8 mouse cellular contexts compared by ENCODE assay signal in genomic region chr9:100544948-100545714, GRCm38 (mm10). TPM values are rescaled to one million over a fixed set of nuclear protein-coding genes. Genes with fewer than 3 reads are reported as not detected.
A peak's percentile ranks its signal among the peaks of the same experiment; 100 is the strongest.
DNase-seq lines count a peak whose midpoint lies in the region; ATAC-seq and TF ChIP-seq lines count a peak whose summit lies in the region.

No protein-coding gene starts in this region.

- ATAC-seq in kidney, postnatal 0 days (replicated peaks; ENCODE audit: low FRiP score, low read depth): no peak
- no peak for ATAC-seq in intestine, postnatal 0 days
- peak; percentile 10; the same call in 1 of the 2 replicates for ATAC-seq in midbrain, postnatal 0 days (ENCODE audit: low FRiP score)

- peaks cover 10% of the 10 kb centered on the region for H3K4me1 ChIP-seq in kidney, postnatal 0 days (replicated peaks; ENCODE audit: insufficient read depth, low read length)
- peaks cover 24% of the 10 kb centered on the region for H3K4me1 ChIP-seq in forebrain, embryonic 10.5 days
- 0 out of 2 replicates have a peak, but pooled peaks cover 7% of the 10 kb centered on the region for H3K4me1 ChIP-seq in intestine, postnatal 0 days (replicated peaks; ENCODE audit: control insufficient read depth, insufficient read depth, low read length)
- H3K4me1 ChIP-seq in midbrain, postnatal 0 days (ENCODE audit: insufficient read depth, low read length): peaks cover 10% of the 10 kb centered on the region

- no peaks in the 10 kb centered on the region for H3K36me3 ChIP-seq in kidney, postnatal 0 days (ENCODE audit: insufficient read depth, low read length)
- peaks cover 22% of the 10 kb centered on the region for H3K36me3 ChIP-seq in forebrain, embryonic 10.5 days (replicated peaks)
- no peaks in the 10 kb centered on the region for H3K36me3 ChIP-seq in intestine, postnatal 0 days (ENCODE audit: control insufficient read depth, insufficient read depth)
- no peaks in the 10 kb centered on the region for H3K36me3 ChIP-seq in midbrain, postnatal 0 days (ENCODE audit: insufficient read depth, low read length)

- peak overlapping the region; percentile 88 for H3K4me3 ChIP-seq in kidney, postnatal 0 days (replicated peaks; ENCODE audit: low read depth, low read length)
- peak overlapping the region; percentile 96 for H3K4me3 ChIP-seq in forebrain, embryonic 10.5 days
- peak overlapping the region; percentile 76 for H3K4me3 ChIP-seq in intestine, postnatal 0 days (ENCODE audit: low read depth, low read length)
- peak overlapping the region; percentile 97 for H3K4me3 ChIP-seq in midbrain, postnatal 0 days (ENCODE audit: low read depth, low read length)

- under 1% methylated on average over 38 of the region's 38 CpGs for WGBS in kidney, postnatal 0 days
- WGBS in forebrain, embryonic 10.5 days: 2% methylated on average over 38 of the region's 38 CpGs
- under 1% methylated on average over 38 of the region's 38 CpGs for WGBS in intestine, postnatal 0 days
- WGBS in midbrain, postnatal 0 days: under 1% methylated on average over 35 of the region's 38 CpGs

- peak overlapping the region; percentile 90 for H3K9ac ChIP-seq in kidney, postnatal 0 days (ENCODE audit: low read depth, low read length)
- H3K9ac ChIP-seq in intestine, postnatal 0 days (ENCODE audit: low read depth, low read length): peak overlapping the region; percentile 75
- H3K9ac ChIP-seq in midbrain, postnatal 0 days (replicated peaks; ENCODE audit: low read length, poor library complexity, severe bottlenecking): peak overlapping the region; percentile 87

- no peaks in the 10 kb centered on the region for H3K9me3 ChIP-seq in kidney, postnatal 0 days (replicated peaks; ENCODE audit: low read length)
- peaks cover 12% of the 10 kb centered on the region for H3K9me3 ChIP-seq in forebrain, embryonic 10.5 days
- no peaks in the 10 kb centered on the region for H3K9me3 ChIP-seq in intestine, postnatal 0 days (ENCODE audit: control insufficient read depth)
- H3K9me3 ChIP-seq in midbrain, postnatal 0 days (ENCODE audit: low read length): 0 out of 2 replicates have a peak, but pooled peaks cover 2% of the 10 kb centered on the region

- TF ChIP-seq CTCF in kidney, postnatal 0 days (IDR thresholded peaks at IDR 0.05; ENCODE audit: low read depth): no peak
- TF ChIP-seq CTCF in intestine, postnatal 0 days (IDR thresholded peaks at IDR 0.05; ENCODE audit: low read depth): no peak
- no peak for TF ChIP-seq CTCF in midbrain, postnatal 0 days (IDR thresholded peaks at IDR 0.05)

- peak overlapping the region; percentile 82 for H3K4me2 ChIP-seq in kidney, postnatal 0 days (ENCODE audit: low read length)
- peak overlapping the region; percentile 80 for H3K4me2 ChIP-seq in intestine, postnatal 0 days (replicated peaks; ENCODE audit: low read depth)
- H3K4me2 ChIP-seq in midbrain, postnatal 0 days (ENCODE audit: low read depth, low read length, poor library complexity, severe bottlenecking): peak overlapping the region; percentile 79

- no peaks in the 10 kb centered on the region for H3K27me3 ChIP-seq in kidney, postnatal 0 days (ENCODE audit: insufficient read depth, low read length)
- no peaks in the 10 kb centered on the region for H3K27me3 ChIP-seq in forebrain, embryonic 10.5 days (ENCODE audit: poor library complexity, severe bottlenecking)
- no peaks in the 10 kb centered on the region for H3K27me3 ChIP-seq in intestine, postnatal 0 days (replicated peaks; ENCODE audit: control insufficient read depth, insufficient read depth, low read length)
- no peaks in the 10 kb centered on the region for H3K27me3 ChIP-seq in midbrain, postnatal 0 days (ENCODE audit: insufficient read depth, low read length)

- peak overlapping the region; percentile 95 for H3K27ac ChIP-seq in kidney, postnatal 0 days
- peak overlapping the region; percentile 98 for H3K27ac ChIP-seq in forebrain, embryonic 10.5 days
- H3K27ac ChIP-seq in intestine, postnatal 0 days (ENCODE audit: low read depth, low read length): peak overlapping the region; percentile 92
- H3K27ac ChIP-seq in midbrain, postnatal 0 days (ENCODE audit: low read depth, low read length): peak overlapping the region; percentile 95

- peak; percentile 70 for DNase-seq in kidney, postnatal 0 days (ENCODE audit: low spot score)
- no peak for DNase-seq in kidney, postnatal 36 days
- peak; percentile 54 for DNase-seq in Muller cell, postnatal 12 days (ENCODE audit: inconsistent ontology term)
- DNase-seq in forebrain, embryonic 10.5 days (ENCODE audit: extremely low spot score, low spot score): no peak
- peak; percentile 21 for DNase-seq in midbrain, postnatal 0 days (ENCODE audit: low spot score)
- DNase-seq in natural killer cell, adult 2 months (ENCODE audit: low spot score in 2 of 2): no peak
- no peak for DNase-seq in adrenal gland, postnatal 25 days

RNA-seq across cellular contexts. Expression of gene Nck1, which starts 0.8 kb away (rescaled TPM):
- 70.3 and 75.8 TPM in 2 replicates for polyA plus RNA-seq in kidney, postnatal 0 days (2015; fragmentation: Nextera tagmentation; extraction: Ambion mirVana)
- 65.6 and 70.0 TPM in 2 replicates for polyA plus RNA-seq in forebrain, embryonic 10.5 days (2016; fragmentation: Nextera tagmentation; extraction: Ambion mirVana)
- 45.6 and 46.5 TPM in 2 replicates for polyA plus RNA-seq in intestine, postnatal 0 days (2015; fragmentation: Nextera tagmentation; extraction: Ambion mirVana)
- total RNA-seq in midbrain, postnatal 0 days (2014; rRNA removed): 14.8 and 16.9 TPM in 2 replicates
- 41.3 and 45.6 TPM in 2 replicates for polyA plus RNA-seq in midbrain, postnatal 0 days (2015; fragmentation: Nextera tagmentation; extraction: Ambion mirVana)
- total RNA-seq in adrenal gland, postnatal 25 days (2021): 41.9 and 52.0 TPM in 2 replicates

RNA-seq across cellular contexts. Expression of gene Slc35g2, which starts 25.8 kb away (rescaled TPM):
- polyA plus RNA-seq in kidney, postnatal 0 days (2015; fragmentation: Nextera tagmentation; extraction: Ambion mirVana): 5.9 and 6.9 TPM in 2 replicates
- 4.8 and 6.7 TPM in 2 replicates for polyA plus RNA-seq in forebrain, embryonic 10.5 days (2016; fragmentation: Nextera tagmentation; extraction: Ambion mirVana)
- 3.1 and 3.2 TPM in 2 replicates for polyA plus RNA-seq in intestine, postnatal 0 days (2015; fragmentation: Nextera tagmentation; extraction: Ambion mirVana)
- total RNA-seq in midbrain, postnatal 0 days (2014; rRNA removed): 20.1 and 24.8 TPM in 2 replicates
- 16.7 and 22.1 TPM in 2 replicates for polyA plus RNA-seq in midbrain, postnatal 0 days (2015; fragmentation: Nextera tagmentation; extraction: Ambion mirVana)
- 7.6 and 8.4 TPM in 2 replicates for total RNA-seq in adrenal gland, postnatal 25 days (2021)

RNA-seq across cellular contexts. Expression of gene Stag1, which starts 52.5 kb away (rescaled TPM):
- polyA plus RNA-seq in kidney, postnatal 0 days (2015; fragmentation: Nextera tagmentation; extraction: Ambion mirVana): 40.9 and 43.6 TPM in 2 replicates
- polyA plus RNA-seq in forebrain, embryonic 10.5 days (2016; fragmentation: Nextera tagmentation; extraction: Ambion mirVana): 52.3 and 53.9 TPM in 2 replicates
- polyA plus RNA-seq in intestine, postnatal 0 days (2015; fragmentation: Nextera tagmentation; extraction: Ambion mirVana): 24.6 and 28.5 TPM in 2 replicates
- 31.0 and 43.6 TPM in 2 replicates for total RNA-seq in midbrain, postnatal 0 days (2014; rRNA removed)
- polyA plus RNA-seq in midbrain, postnatal 0 days (2015; fragmentation: Nextera tagmentation; extraction: Ambion mirVana): 21.6 and 23.6 TPM in 2 replicates
- 42.4 and 42.7 TPM in 2 replicates for total RNA-seq in adrenal gland, postnatal 25 days (2021)

RNA-seq across cellular contexts. Expression of gene Il20rb, which starts 58.5 kb away (rescaled TPM):
- polyA plus RNA-seq in kidney, postnatal 0 days (2015; fragmentation: Nextera tagmentation; extraction: Ambion mirVana): 1.4 and 1.7 TPM in 2 replicates
- 1.6 and 1.8 TPM in 2 replicates for polyA plus RNA-seq in forebrain, embryonic 10.5 days (2016; fragmentation: Nextera tagmentation; extraction: Ambion mirVana)
- 1.2 and 1.8 TPM in 2 replicates for polyA plus RNA-seq in intestine, postnatal 0 days (2015; fragmentation: Nextera tagmentation; extraction: Ambion mirVana)
- total RNA-seq in midbrain, postnatal 0 days (2014; rRNA removed): 1.7 and 2.5 TPM in 2 replicates
- 0.99 and 1.1 TPM in 2 replicates for polyA plus RNA-seq in midbrain, postnatal 0 days (2015; fragmentation: Nextera tagmentation; extraction: Ambion mirVana)
- 1.2 and 1.5 TPM in 2 replicates for total RNA-seq in adrenal gland, postnatal 25 days (2021)

Comparison
In these comparisons a context has a peak if more than half of its experiments do, and no peak if none do; other contexts are left out.
1. DNase-seq: peak in kidney, postnatal 0 days (single experiment), Muller cell, postnatal 12 days (single experiment) and midbrain, postnatal 0 days (single experiment); none in kidney, postnatal 36 days (0 of 2), forebrain, embryonic 10.5 days (single experiment), natural killer cell, adult 2 months (0 of 2) and adrenal gland, postnatal 25 days (single experiment).
2. Peak in every context shown above with its lines, with median percentiles within 50 percentile points of each other: H3K27ac ChIP-seq, H3K4me2 ChIP-seq, H3K4me3 ChIP-seq and H3K9ac ChIP-seq.